Mouse (Mus musculus): ENCODE measurements around the gene Abcd3. TPM values are rescaled to one million over a fixed set of nuclear protein-coding genes. Genes with fewer than 3 reads are reported as not detected.

Abcd3 gene
- total and polyA plus RNA-seq, 3 experiments: 11.9 to 104 (median 87.2) TPM

GRCm38 (mm10) chr3:121738742-121739342 lies 76.3 kb downstream of the Abcd3 start:
- no peak for DNase-seq

GRCm38 (mm10) chr3:121737901-121738300 lies 77.2 kb downstream of the Abcd3 start:
- DNase-seq: peak; percentile 52

- DNase-seq: no peak
These were observed 77.6 kb downstream of the Abcd3 start for GRCm38 (mm10) chr3:121737453-121737852.

GRCm38 (mm10) chr3:121736025-121736744 lies 78.9 kb downstream of the Abcd3 start:
- peak; percentile 86 for DNase-seq

GRCm38 (mm10) chr3:121735542-121735941 lies 79.6 kb downstream of the Abcd3 start:
- DNase-seq: no peak

- no peak for DNase-seq
These were observed 85.4 kb downstream of the Abcd3 start for GRCm38 (mm10) chr3:121729678-121730077.

- DNase-seq: no peak
These were observed 89.5 kb downstream of the Abcd3 start for GRCm38 (mm10) chr3:121725651-121726050.

- no peak for DNase-seq
These were observed 90.5 kb downstream of the Abcd3 start for GRCm38 (mm10) chr3:121724553-121724952.

- no peak for DNase-seq
These were observed 91.1 kb downstream of the Abcd3 start for GRCm38 (mm10) chr3:121723968-121724524.

- DNase-seq: peak; percentile 90
These were observed 91.9 kb downstream of the Abcd3 start, which contains the start of gene F3 for GRCm38 (mm10) chr3:121722971-121723844. F3 (plus strand) TSS chr3:121723537.

GRCm38 (mm10) chr3:121721691-121722070 lies 93.4 kb downstream of the Abcd3 start:
- DNase-seq: no peak

- no peak for DNase-seq
These were observed 94.1 kb downstream of the Abcd3 start for GRCm38 (mm10) chr3:121720801-121721690.

- no peak for DNase-seq
These were observed 95.4 kb downstream of the Abcd3 start for GRCm38 (mm10) chr3:121719701-121720100.

- no peak for DNase-seq
These were observed 96.4 kb downstream of the Abcd3 start for GRCm38 (mm10) chr3:121718679-121719078.

- DNase-seq: no peak
These were observed 98.6 kb downstream of the Abcd3 start for GRCm38 (mm10) chr3:121716480-121716879.

- no peak for DNase-seq
These were observed 99.2 kb downstream of the Abcd3 start for GRCm38 (mm10) chr3:121715741-121716459.

GRCm38 (mm10) chr3:121715336-121715735 lies 99.8 kb downstream of the Abcd3 start:
- DNase-seq: no peak

- DNase-seq: no peak
These were observed 100.6 kb downstream of the Abcd3 start for GRCm38 (mm10) chr3:121714461-121714860.

GRCm38 (mm10) chr3:121713816-121714215 lies 101.3 kb downstream of the Abcd3 start:
- no peak for DNase-seq

GRCm38 (mm10) chr3:121713151-121713701 lies 101.9 kb downstream of the Abcd3 start:
- peak; percentile 70 for DNase-seq

Measured in adrenal gland, adult 2 months (tissue).